Mouse (Mus musculus) Patski (cell line): ENCODE results near the gene Cep295. TPM values are rescaled to one million over a fixed set of nuclear protein-coding genes. Genes with fewer than 3 reads are reported as not detected.

Source experiments
- ATAC-seq: fragments of 100-300 bp; one replicate; pipeline ENCODE4 v1.8.0; 2021
- CTCF ChIA-PET: fragments of 350-600 bp; sonication (Branson Sonifier 250); formaldehyde crosslinking; loops from one replicate; lab custom pipeline; 2022; ENCODE audit warnings: inconsistent platforms; lab: Charles Lee
- POLR2A ChIA-PET: fragments of 350-600 bp; sonication (Branson Sonifier 250); formaldehyde crosslinking; loops from one replicate; lab custom pipeline; 2022; ENCODE audit warnings: antibody characterized with exemption, inconsistent platforms; lab: Charles Lee
- DNase-seq: peaks from one replicate; pipeline ENCODE4 v3.0.0-alpha.2; 2011; ENCODE audit warnings: low read depth, low spot score
- H3K27me3 ChIP-seq: fragments of 371-371 bp; one replicate; pipeline ENCODE4 v1.5.1; 2021
- CTCF ChIP-seq: fragments of 100-300 bp; IDR thresholded peaks from one replicate; pipeline ENCODE4 v1.5.1; 2021
- in situ Hi-C: fragments of 300-500 bp; cut with MboI; formaldehyde crosslinking; loops from 3 replicates; pipeline ENCODE4 v1.11.1; 2018; ENCODE audit warnings: low pct_unique_long_range_greater_than_20kb, mixed read lengths
- polyA plus RNA-seq: library from polyadenylated mRNA; unstranded; gene quantifications from one replicate; pipeline ENCODE4 v1.2.3, GENCODE M21; 2021

Cep295 gene
- polyA plus RNA-seq, 1 experiment from 2014 or later = 17.3 TPM

GRCm38 (mm10) chr9:15297112-15297511 lies 60.5 kb downstream of the Cep295 start:
- in situ Hi-C loops = no loop called here
- no peak for TF ChIP-seq CTCF
- ATAC-seq = peak; percentile 91
- POLR2A ChIA-PET = no interaction called here
- H3K27me3 ChIP-seq = no peaks in the 10 kb centered on the region
- CTCF ChIA-PET = interaction anchor here (1.1 kb wide), 1 partner anchor 12 kb away, joined by 5 read pairs; no protein-coding TSS in a partner anchor
- DNase-seq = no peak

- in situ Hi-C loops = no loop called here
- ATAC-seq = no peak
- TF ChIP-seq CTCF = no peak
- H3K27me3 ChIP-seq = no peaks in the 10 kb centered on the region
- POLR2A ChIA-PET = interaction anchor here (1.0 kb wide), 1 partner anchor 10 kb away, joined by 3 read pairs; the partner anchor contains the start of gene Med17
- CTCF ChIA-PET = no interaction called here
- DNase-seq = no peak
Measured at GRCm38 (mm10) chr9:15289251-15289650, 68.3 kb downstream of the Cep295 start.

- no peak for TF ChIP-seq CTCF
- H3K27me3 ChIP-seq = no peaks in the 10 kb centered on the region
- no peak for ATAC-seq
- no peak for DNase-seq
- ChIA-PET POLR2A (no interaction called here), CTCF (interaction anchor here (0.9 to 1.1 kb wide), 2 partner anchors 8 to 13 kb away, joined by 3 read pairs; no protein-coding TSS in a partner anchor)
- in situ Hi-C loops = no loop called here
Measured at GRCm38 (mm10) chr9:15288402-15288801, 69.2 kb downstream of the Cep295 start.

- TF ChIP-seq CTCF = no peak
- ATAC-seq (no peak), DNase-seq (no peak)
- ChIA-PET CTCF (interaction anchor here (0.9 to 1.1 kb wide), 2 partner anchors 8 to 14 kb away, joined by 3 read pairs; no protein-coding TSS in a partner anchor), POLR2A (no interaction called here)
- in situ Hi-C loops = no loop called here
- no peaks in the 10 kb centered on the region for H3K27me3 ChIP-seq
Measured at GRCm38 (mm10) chr9:15287846-15288245, 69.7 kb downstream of the Cep295 start.

- ATAC-seq (peak; percentile 39), DNase-seq (no peak)
- ChIA-PET POLR2A (no interaction called here), CTCF (interaction anchor here (1.7 to 2.1 kb wide), 2 partner anchors 12 to 44 kb away, joined by 4 to 5 read pairs; no protein-coding TSS in a partner anchor)
- TF ChIP-seq CTCF = peak; percentile 61
- H3K27me3 ChIP-seq = no peaks in the 10 kb centered on the region
- in situ Hi-C loops = no loop called here
Measured at GRCm38 (mm10) chr9:15285443-15285842, 72.1 kb downstream of the Cep295 start.

GRCm38 (mm10) chr9:15280491-15280879 lies 77.1 kb downstream of the Cep295 start:
- CTCF ChIA-PET = interaction anchor here (0.9 to 3.2 kb wide), 4 partner anchors 10 to 38 kb away, joined by 3 to 8 read pairs (median 3); no protein-coding TSS in a partner anchor
- no peak for ATAC-seq
- in situ Hi-C loops = no loop called here
- no peaks in the 10 kb centered on the region for H3K27me3 ChIP-seq
- no peak for TF ChIP-seq CTCF
- POLR2A ChIA-PET = interaction anchor here (0.9 to 1.6 kb wide), 3 partner anchors 27 to 77 kb away, joined by 3 to 5 read pairs (median 4); partner anchors contain the start of gene Cep295
- DNase-seq = no peak

GRCm38 (mm10) chr9:15279649-15280490 lies 77.7 kb downstream of the Cep295 start, which contains the start of gene Med17:
TSS of gene Med17 (minus strand) at chr9:15279931.
- in situ Hi-C loops = no loop called here
- peak; percentile 78 for DNase-seq
- TF ChIP-seq CTCF = no peak
- ChIA-PET POLR2A (interaction anchor here (0.9 to 1.6 kb wide), 4 partner anchors 9 to 77 kb away, joined by 3 to 5 read pairs (median 4); partner anchors contain the start of gene Cep295), CTCF (interaction anchor here (0.9 to 3.2 kb wide), 4 partner anchors 10 to 38 kb away, joined by 3 to 8 read pairs (median 3); no protein-coding TSS in a partner anchor)
- peak; percentile 96 for ATAC-seq
- H3K27me3 ChIP-seq = no peaks in the 10 kb centered on the region

GRCm38 (mm10) chr9:15279139-15279648 lies 78.4 kb downstream of the Cep295 start:
- TF ChIP-seq CTCF = no peak
- DNase-seq (no peak), ATAC-seq (peak; percentile 65)
- CTCF ChIA-PET = interaction anchor here (1.4 to 3.2 kb wide), 2 partner anchors 9 to 37 kb away, joined by 3 to 8 read pairs; no protein-coding TSS in a partner anchor
- in situ Hi-C loops = no loop called here
- POLR2A ChIA-PET = interaction anchor here (0.6 to 1.6 kb wide), 4 partner anchors 10 to 78 kb away, joined by 3 to 5 read pairs (median 4); partner anchors contain the start of gene Cep295
- no peaks in the 10 kb centered on the region for H3K27me3 ChIP-seq

- ChIA-PET POLR2A (no interaction called here), CTCF (no interaction called here)
- in situ Hi-C loops = no loop called here
- H3K27me3 ChIP-seq = no peaks in the 10 kb centered on the region
- ATAC-seq = no peak
- DNase-seq = no peak
- TF ChIP-seq CTCF = no peak
Measured at GRCm38 (mm10) chr9:15278343-15278742, 79.2 kb downstream of the Cep295 start.

- DNase-seq = no peak
- ChIA-PET POLR2A (no interaction called here), CTCF (no interaction called here)
- H3K27me3 ChIP-seq = no peaks in the 10 kb centered on the region
- in situ Hi-C loops = no loop called here
- no peak for TF ChIP-seq CTCF
- ATAC-seq = no peak
Measured at GRCm38 (mm10) chr9:15276855-15277254, 80.7 kb downstream of the Cep295 start.
